Mouse (Mus musculus) intestine, postnatal 0 days (tissue): ENCODE data around the gene Efna2. TPM values are rescaled to one million over a fixed set of nuclear protein-coding genes. Genes with fewer than 3 reads are reported as not detected.
"Not testable (repeated sequence)": the region's sequence is repeated elsewhere in the genome, so short reads cannot be mapped to it uniquely, and the experiment has no call there.

Experiments used
- ATAC-seq: fragments of 200-750 bp; cut with Nextera tagmentation; 2 replicates; pipeline ENCODE4 v1.8.0; 2017; ENCODE audit warnings: mild to moderate bottlenecking, moderate TSS enrichment, moderate library complexity
- H3K27ac ChIP-seq: fragments of 300-500 bp; sonication (generic); 2 replicates; pipeline ENCODE4 v1.5.1; 2014; ENCODE audit warnings: mild to moderate bottlenecking, low read depth, low read length, moderate library complexity
- H3K27me3 ChIP-seq: fragments of 300-500 bp; sonication (generic); replicated peaks from 2 replicates; pipeline ENCODE4 v1.6.1; 2014; ENCODE audit warnings: low read length, mixed read lengths; ENCODE audit not compliant: control insufficient read depth, insufficient read depth
- H3K36me3 ChIP-seq: fragments of 300-500 bp; sonication (generic); 2 replicates; pipeline ENCODE4 v1.6.1; 2014; ENCODE audit warnings: mild to moderate bottlenecking, moderate library complexity; ENCODE audit not compliant: control insufficient read depth, insufficient read depth
- H3K4me1 ChIP-seq: fragments of 300-500 bp; sonication (generic); replicated peaks from 2 replicates; pipeline ENCODE4 v1.6.1; 2014; ENCODE audit warnings: antibody characterized with exemption, low read length, mixed read lengths; ENCODE audit not compliant: control insufficient read depth, insufficient read depth
- H3K4me2 ChIP-seq: fragments of 300-500 bp; sonication (generic); replicated peaks from 2 replicates; pipeline ENCODE4 v1.6.1; 2014; ENCODE audit warnings: low read depth, mild to moderate bottlenecking, moderate library complexity
- H3K4me3 ChIP-seq: fragments of 300-500 bp; sonication (generic); 2 replicates; pipeline ENCODE4 v1.5.1; 2014; ENCODE audit warnings: low read depth, low read length
- H3K9ac ChIP-seq: fragments of 300-500 bp; sonication (generic); 2 replicates; pipeline ENCODE4 v1.6.1; 2014; ENCODE audit warnings: mild to moderate bottlenecking, low read depth, low read length
- H3K9me3 ChIP-seq: fragments of 300-500 bp; sonication (generic); 2 replicates; pipeline ENCODE4 v1.6.1; 2016; ENCODE audit warnings: mixed run types; ENCODE audit not compliant: control insufficient read depth
- CTCF ChIP-seq: sonication (generic); IDR thresholded peaks from 2 replicates; pipeline ENCODE4 v1.5.1; 2016; ENCODE audit warnings: low read depth, mild to moderate bottlenecking, control low read depth, antibody characterized with exemption, moderate library complexity
- WGBS: fragments of 180-500 bp; shearing (Covaris S2); extraction: QIAGEN DNeasy Blood & Tissue Kit; methylation state at CpG from one replicate; pipeline ENCODE4 v1.1.7; 2014; 5-methylcytosine and 5-hydroxymethylcytosine counted together
- polyA plus RNA-seq: library from polyadenylated mRNA; unstranded; fragments of >200 nt; fragmentation: Nextera tagmentation; extraction: Ambion mirVana; gene quantifications from 2 replicates; pipeline ENCODE4 v1.2.1, GENCODE M21; 2015

The Efna2 gene
- polyA plus RNA-seq, 1 experiment from 2014 or later = 3.5 TPM

DNA sequence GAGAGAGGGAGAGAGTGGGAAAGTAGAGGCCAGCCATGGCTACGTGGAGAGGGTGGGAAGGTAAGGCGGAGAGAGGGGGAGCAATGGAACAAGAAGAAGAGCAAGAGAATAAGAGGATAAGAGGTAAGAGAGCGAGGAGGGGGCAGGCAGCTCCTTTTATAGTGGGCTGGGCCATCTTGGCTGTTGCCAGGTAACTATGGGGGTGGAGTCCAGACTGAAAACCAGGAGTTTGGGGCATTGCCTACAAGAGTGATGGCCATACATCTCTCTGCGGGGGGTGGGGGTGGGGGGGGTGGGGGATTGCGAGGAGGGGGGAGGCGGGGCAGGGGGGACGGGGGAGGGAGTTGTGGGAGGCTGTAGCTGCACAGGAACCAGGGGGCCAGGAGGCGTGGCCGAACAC, 41.4 kb downstream of the Efna2 start:
- no peak for ATAC-seq
- Histone ChIP-seq H3K4me2 (no peak overlapping the region), H3K36me3 (no peaks in the 10 kb centered on the region), H3K27ac (no peak overlapping the region), H3K27me3 (no peaks in the 10 kb centered on the region), H3K9me3 (no peaks in the 10 kb centered on the region), H3K9ac (no peak overlapping the region), H3K4me3 (no peak overlapping the region), H3K4me1 (no peaks in the 10 kb centered on the region)
- WGBS = 42% methylated on average over 7 of the region's 9 CpGs
- TF ChIP-seq CTCF = no peak

DNA sequence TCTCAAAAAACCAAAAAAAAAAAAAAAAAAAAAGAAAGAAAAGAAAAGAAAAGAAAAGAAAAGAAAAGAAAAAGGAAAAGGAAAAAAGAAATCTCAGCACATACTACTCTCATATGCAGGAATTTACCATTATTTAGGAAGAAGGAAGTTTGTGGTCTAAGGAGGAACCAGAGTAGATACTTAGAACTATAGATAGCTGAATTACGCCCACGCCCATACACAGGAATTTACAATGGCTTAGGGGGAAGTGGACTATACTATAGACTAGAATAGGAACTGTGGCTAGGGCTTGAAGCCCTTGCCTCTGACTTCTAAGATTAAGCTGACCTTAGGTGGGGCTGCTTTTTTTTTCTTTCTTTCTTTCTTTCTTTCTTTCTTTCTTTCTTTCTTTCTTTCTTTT, 43.9 kb downstream of the Efna2 start:
- not testable (repeated sequence) for H3K4me2 ChIP-seq, ATAC-seq, H3K36me3 ChIP-seq, H3K4me3 ChIP-seq, H3K9ac ChIP-seq, H3K9me3 ChIP-seq, H3K27me3 ChIP-seq, H3K27ac ChIP-seq, H3K4me1 ChIP-seq
- 67% methylated on average over 2 of the region's 2 CpGs for WGBS

GRCm38 (mm10) chr10:80226071-80226415, 46.8 kb downstream of the Efna2 start:
- peak overlapping the region; percentile 85 for H3K27ac ChIP-seq
- under 1% methylated on average over 14 of the region's 14 CpGs for WGBS
- H3K9me3 ChIP-seq = no peaks in the 10 kb centered on the region
- no peak for TF ChIP-seq CTCF
- no peaks in the 10 kb centered on the region for H3K27me3 ChIP-seq
- peak overlapping the region; percentile 16; the same call in 1 of the 2 replicates for H3K4me3 ChIP-seq
- H3K36me3 ChIP-seq = peaks cover 20% of the 10 kb centered on the region
- no peaks in the 10 kb centered on the region; the same call in 1 of the 2 replicates for H3K4me1 ChIP-seq
- peak overlapping the region; percentile 94 for H3K4me2 ChIP-seq
- no peak for ATAC-seq
- no peak overlapping the region for H3K9ac ChIP-seq

DNA sequence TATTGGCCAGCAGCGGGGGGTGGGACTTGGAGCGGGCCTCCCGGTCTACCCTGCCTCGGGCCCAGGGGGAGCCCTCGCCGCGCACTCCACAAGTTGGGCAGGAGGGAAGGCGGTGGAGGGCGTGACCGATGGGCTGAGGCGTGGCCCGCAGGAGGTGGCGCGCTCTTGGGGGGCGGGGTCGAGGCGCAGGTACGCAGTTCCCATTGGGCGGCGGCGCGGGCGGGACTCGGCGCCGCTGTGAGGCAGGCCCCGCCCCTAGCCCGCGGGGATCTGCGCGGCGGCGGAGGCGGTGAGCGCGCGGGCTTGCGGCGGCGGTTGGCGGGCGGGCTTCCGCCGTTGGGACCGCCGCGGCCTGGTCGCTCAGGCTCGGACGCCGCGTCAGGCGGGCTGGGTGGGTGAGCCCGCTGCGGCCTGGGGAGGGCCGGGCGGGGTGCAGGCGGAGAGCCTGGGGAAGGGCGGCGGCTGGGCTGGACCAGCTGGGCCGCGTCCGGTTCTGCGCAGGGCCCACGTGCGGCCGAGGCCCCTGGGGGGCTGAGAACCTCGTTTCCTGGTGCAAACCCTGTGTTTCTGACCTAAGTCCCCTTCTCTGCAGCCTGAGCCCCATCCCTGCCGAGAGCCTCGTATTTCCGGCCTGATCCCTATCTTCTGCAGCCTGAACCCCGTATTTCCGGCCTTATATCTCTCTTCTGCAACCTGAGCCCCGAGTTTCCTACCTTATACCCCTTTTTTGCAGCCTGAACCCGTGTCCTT, 47.3 kb downstream of the Efna2 start, which contains the start of gene Mum1:
Gene Mum1 (plus strand): TSS at position 19 of the 750 bp plus-strand sequence.
- Histone ChIP-seq H3K27me3 (no peaks in the 10 kb centered on the region), H3K9me3 (no peaks in the 10 kb centered on the region), H3K9ac (peak within 1 kb of the TSS; percentile 81), H3K4me2 (peak within 1 kb of the TSS; percentile 94), H3K4me3 (peak within 1 kb of the TSS; percentile 87), H3K36me3 (peaks cover 23% of the 10 kb centered on the region), H3K4me1 (no peaks in the 10 kb centered on the region; the same call in 1 of the 2 replicates), H3K27ac (peak within 1 kb of the TSS; percentile 85)
- ATAC-seq = peak; percentile 100
- TF ChIP-seq CTCF = peak; percentile 84
- WGBS = under 1% methylated on average over 66 of the region's 75 CpGs

DNA sequence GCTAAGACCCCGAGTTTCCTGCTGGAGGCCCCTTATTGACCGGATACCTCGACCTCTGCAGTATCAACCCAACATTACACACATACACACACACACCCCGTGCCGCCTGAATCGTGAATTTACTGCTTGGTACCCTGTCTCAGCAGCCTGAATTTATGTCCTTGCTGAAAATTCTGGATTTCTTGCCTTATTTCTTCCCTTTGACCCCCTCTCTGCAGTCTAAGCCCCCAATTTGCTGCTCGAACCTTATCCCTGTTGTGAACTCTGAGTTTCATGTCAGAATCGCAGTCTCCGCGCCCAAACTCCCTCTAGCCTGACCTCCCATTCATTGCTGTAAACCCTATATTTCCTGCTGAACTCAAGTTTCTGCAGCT, 47.9 kb downstream of the Efna2 start:
- H3K4me3 ChIP-seq = peak overlapping the region; percentile 87
- H3K9ac ChIP-seq = peak overlapping the region; percentile 81
- no peak for TF ChIP-seq CTCF
- H3K27me3 ChIP-seq = no peaks in the 10 kb centered on the region
- no peak for ATAC-seq
- H3K9me3 ChIP-seq = no peaks in the 10 kb centered on the region
- H3K27ac ChIP-seq = 0 out of 2 replicates have a peak overlapping the region, but pooled peaks have one; percentile 85
- H3K4me2 ChIP-seq = peak overlapping the region; percentile 94
- no peaks in the 10 kb centered on the region; the same call in 1 of the 2 replicates for H3K4me1 ChIP-seq
- peaks cover 27% of the 10 kb centered on the region for H3K36me3 ChIP-seq
- WGBS = 3% methylated on average over 10 of the region's 10 CpGs

- H3K4me2 ChIP-seq = peak overlapping the region; percentile 94
- H3K27ac ChIP-seq = no peak overlapping the region
- H3K27me3 ChIP-seq = no peaks in the 10 kb centered on the region
- peaks cover 36% of the 10 kb centered on the region for H3K36me3 ChIP-seq
- no peaks in the 10 kb centered on the region for H3K9me3 ChIP-seq
- H3K4me1 ChIP-seq = no peaks in the 10 kb centered on the region; the same call in 1 of the 2 replicates
- 0 out of 2 replicates have a peak overlapping the region, but pooled peaks have one; percentile 11 for H3K9ac ChIP-seq
- no peak overlapping the region for H3K4me3 ChIP-seq
- ATAC-seq = no peak
- no peak for TF ChIP-seq CTCF
- WGBS = 37% methylated on average over 15 of the region's 15 CpGs
Observed at GRCm38 (mm10) chr10:80227877-80228775, 48.8 kb downstream of the Efna2 start.
